Mouse (Mus musculus) heart, embryonic 16.5 days (tissue): ENCODE results near the gene Sun2. TPM values are rescaled to one million over a fixed set of nuclear protein-coding genes. Genes with fewer than 3 reads are reported as not detected.

Source experiments
- ATAC-seq: fragments of 200-750 bp; cut with Nextera tagmentation; replicated peaks from 2 replicates; pipeline ENCODE4 v1.8.0; 2017; ENCODE audit warnings: moderate number of reproducible peaks; ENCODE audit not compliant: insufficient read depth, low FRiP score; ENCODE audit errors: extremely low read depth
- H3K27ac ChIP-seq: fragments of 300-500 bp; sonication (generic); 2 replicates; pipeline ENCODE4 v1.5.1; 2014; ENCODE audit warnings: mild to moderate bottlenecking, low read length, control low read depth, moderate library complexity
- H3K27me3 ChIP-seq: fragments of 300-500 bp; sonication (generic); 2 replicates; pipeline ENCODE4 v1.6.1; 2014; ENCODE audit warnings: low read length, mixed read lengths; ENCODE audit not compliant: control insufficient read depth, insufficient read depth
- H3K36me3 ChIP-seq: fragments of 300-500 bp; sonication (generic); 2 replicates; pipeline ENCODE4 v1.6.1; 2014; ENCODE audit not compliant: control insufficient read depth, insufficient read depth
- H3K4me1 ChIP-seq: fragments of 300-500 bp; sonication (generic); 2 replicates; pipeline ENCODE4 v1.6.1; 2014; ENCODE audit warnings: low read length, mixed read lengths; ENCODE audit not compliant: control insufficient read depth, insufficient read depth
- H3K4me2 ChIP-seq: fragments of 300-500 bp; sonication (generic); 2 replicates; pipeline ENCODE4 v1.6.1; 2014; ENCODE audit warnings: low read depth, mild to moderate bottlenecking, control low read depth, low read length
- H3K4me3 ChIP-seq: fragments of 300-500 bp; sonication (generic); 2 replicates; pipeline ENCODE4 v1.5.1; 2014; ENCODE audit warnings: mild to moderate bottlenecking, control low read depth, low read length
- H3K9ac ChIP-seq: fragments of 300-500 bp; sonication (generic); 2 replicates; pipeline ENCODE4 v1.6.1; 2014; ENCODE audit warnings: low read length, control low read depth
- H3K9me3 ChIP-seq: fragments of 300-500 bp; sonication (generic); replicated peaks from 2 replicates; pipeline ENCODE4 v1.6.1; 2016; ENCODE audit warnings: low read length; ENCODE audit not compliant: control insufficient read depth
- WGBS: fragments of 180-500 bp; shearing (Covaris S2); extraction: QIAGEN DNeasy Blood & Tissue Kit; methylation state at CpG from one replicate; pipeline ENCODE4 v1.1.7; 2014; 5-methylcytosine and 5-hydroxymethylcytosine counted together
- polyA plus RNA-seq: library from polyadenylated mRNA; unstranded; fragments of >200 nt; fragmentation: Nextera tagmentation; extraction: Ambion mirVana; gene quantifications from 2 replicates; pipeline ENCODE4 v1.2.1, GENCODE M21; 2015

The Sun2 gene
- polyA plus RNA-seq, 1 experiment from 2014 or later = 7.9 TPM

GRCm38 (mm10) chr15:79763001-79763400, 20.7 kb upstream of the Sun2 start:
- WGBS = 89% methylated on average over 9 of the region's 9 CpGs
- no peak for ATAC-seq
- Histone ChIP-seq H3K27me3 (no peaks in the 10 kb centered on the region), H3K4me3 (no peak overlapping the region), H3K36me3 (peaks cover 6% of the 10 kb centered on the region), H3K9ac (no peak overlapping the region), H3K27ac (no peak overlapping the region), H3K9me3 (no peaks in the 10 kb centered on the region), H3K4me1 (peaks cover 27% of the 10 kb centered on the region), H3K4me2 (no peak overlapping the region)

- no peak for ATAC-seq
- WGBS = 86% methylated on average over 6 of the region's 6 CpGs
- Histone ChIP-seq H3K27me3 (no peaks in the 10 kb centered on the region), H3K4me3 (no peak overlapping the region), H3K36me3 (peaks cover 6% of the 10 kb centered on the region), H3K4me1 (peaks cover 12% of the 10 kb centered on the region; the same call in 1 of the 2 replicates), H3K4me2 (no peak overlapping the region), H3K27ac (no peak overlapping the region), H3K9me3 (no peaks in the 10 kb centered on the region), H3K9ac (no peak overlapping the region)
Observed at GRCm38 (mm10) chr15:79760956-79761355, 18.6 kb upstream of the Sun2 start.

GRCm38 (mm10) chr15:79757118-79757517, 14.8 kb upstream of the Sun2 start:
- Histone ChIP-seq H3K4me3 (no peak overlapping the region), H3K27ac (0 out of 2 replicates have a peak overlapping the region, but pooled peaks have one; percentile 30), H3K27me3 (no peaks in the 10 kb centered on the region), H3K9me3 (no peaks in the 10 kb centered on the region), H3K4me2 (no peak overlapping the region), H3K36me3 (no peaks in the 10 kb centered on the region), H3K4me1 (0 out of 2 replicates have a peak, but pooled peaks cover 4% of the 10 kb centered on the region), H3K9ac (no peak overlapping the region)
- no peak for ATAC-seq
- 83% methylated on average over 3 of the region's 3 CpGs for WGBS

- no peaks in the 10 kb centered on the region for H3K36me3 ChIP-seq
- no peak overlapping the region for H3K4me2 ChIP-seq
- WGBS = 66% methylated on average over 8 of the region's 8 CpGs
- no peak for ATAC-seq
- H3K27me3 ChIP-seq = no peaks in the 10 kb centered on the region
- no peaks in the 10 kb centered on the region for H3K9me3 ChIP-seq
- H3K9ac ChIP-seq = no peak overlapping the region
- H3K4me3 ChIP-seq = no peak overlapping the region
- 0 out of 2 replicates have a peak, but pooled peaks cover 4% of the 10 kb centered on the region for H3K4me1 ChIP-seq
- no peak overlapping the region for H3K27ac ChIP-seq
Observed at GRCm38 (mm10) chr15:79755977-79756625, 13.8 kb upstream of the Sun2 start.

GRCm38 (mm10) chr15:79755176-79755575, 12.8 kb upstream of the Sun2 start:
- Histone ChIP-seq H3K27ac (no peak overlapping the region), H3K27me3 (no peaks in the 10 kb centered on the region), H3K9me3 (no peaks in the 10 kb centered on the region), H3K4me1 (0 out of 2 replicates have a peak, but pooled peaks cover 4% of the 10 kb centered on the region), H3K4me3 (no peak overlapping the region), H3K4me2 (no peak overlapping the region), H3K9ac (no peak overlapping the region), H3K36me3 (no peaks in the 10 kb centered on the region)
- no peak for ATAC-seq
- 84% methylated on average over 4 of the region's 4 CpGs for WGBS

- Histone ChIP-seq H3K27me3 (no peaks in the 10 kb centered on the region), H3K4me3 (no peak overlapping the region), H3K9ac (no peak overlapping the region; the same call in 1 of the 2 replicates), H3K4me2 (no peak overlapping the region), H3K4me1 (0 out of 2 replicates have a peak, but pooled peaks cover 4% of the 10 kb centered on the region), H3K36me3 (no peaks in the 10 kb centered on the region), H3K9me3 (no peaks in the 10 kb centered on the region), H3K27ac (no peak overlapping the region)
- 62% methylated on average over 4 of the region's 4 CpGs for WGBS
- no peak for ATAC-seq
Observed at GRCm38 (mm10) chr15:79753873-79754272, 11.5 kb upstream of the Sun2 start.

GRCm38 (mm10) chr15:79753420-79753752, 11.1 kb upstream of the Sun2 start:
- Histone ChIP-seq H3K9ac (no peak overlapping the region; the same call in 1 of the 2 replicates), H3K4me1 (0 out of 2 replicates have a peak, but pooled peaks cover 4% of the 10 kb centered on the region), H3K4me3 (no peak overlapping the region), H3K9me3 (no peaks in the 10 kb centered on the region), H3K27me3 (no peaks in the 10 kb centered on the region), H3K36me3 (no peaks in the 10 kb centered on the region), H3K27ac (no peak overlapping the region), H3K4me2 (no peak overlapping the region)
- WGBS = 86% methylated on average over 3 of the region's 3 CpGs
- no peak for ATAC-seq

- Histone ChIP-seq H3K27me3 (no peaks in the 10 kb centered on the region), H3K4me3 (no peak overlapping the region), H3K9ac (no peak overlapping the region), H3K4me2 (no peak overlapping the region), H3K36me3 (no peaks in the 10 kb centered on the region), H3K4me1 (0 out of 2 replicates have a peak, but pooled peaks cover 4% of the 10 kb centered on the region), H3K27ac (no peak overlapping the region), H3K9me3 (no peaks in the 10 kb centered on the region)
- WGBS = 23% methylated on average over 11 of the region's 11 CpGs
- no peak for ATAC-seq
Observed at GRCm38 (mm10) chr15:79752742-79753419, 10.5 kb upstream of the Sun2 start.

- WGBS = 78% methylated on average over 17 of the region's 17 CpGs
Observed at GRCm38 (mm10) chr15:79751772-79752171, 9.4 kb upstream of the Sun2 start.

More at GRCm38 (mm10) chr15:79751772-79752171, 9.4 kb upstream of the Sun2 start:
- Histone ChIP-seq H3K27me3 (no peaks in the 10 kb centered on the region), H3K4me2 (no peak overlapping the region), H3K4me1 (0 out of 2 replicates have a peak, but pooled peaks cover 4% of the 10 kb centered on the region), H3K36me3 (no peaks in the 10 kb centered on the region), H3K4me3 (no peak overlapping the region), H3K9me3 (no peaks in the 10 kb centered on the region), H3K9ac (no peak overlapping the region), H3K27ac (no peak overlapping the region)
- no peak for ATAC-seq
